Mouse (Mus musculus) cerebellum, postnatal 36 days (tissue): ENCODE results near the gene Tmub2.

Experiments used
- DNase-seq, 2 experiments: peaks; one replicate each; pipeline ENCODE4 v3.0.0; 2021 to 2022; ENCODE audit warnings: mixed read lengths in 2 of 2

Gene Tmub2

DNA sequence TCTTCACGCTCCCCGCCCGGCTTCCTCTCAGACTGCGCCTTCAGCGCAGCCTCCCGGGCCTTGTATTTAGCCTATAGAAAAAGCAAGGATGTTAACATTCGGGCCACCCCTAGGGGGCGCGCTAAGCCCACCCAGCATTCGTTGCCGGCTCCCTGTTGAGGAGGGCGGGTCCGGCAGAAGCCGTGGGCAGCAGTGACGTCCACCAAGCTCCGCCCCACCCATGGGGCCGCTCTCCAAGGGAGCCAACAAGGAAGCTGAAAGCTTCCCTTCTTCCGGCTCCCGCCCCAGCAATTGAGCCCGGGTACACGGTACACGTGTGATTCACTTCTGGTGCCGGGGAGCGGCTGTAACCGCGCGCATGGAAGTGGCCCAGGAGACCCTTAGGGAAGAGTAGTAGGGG is 24.2 kb downstream of the Tmub2 start:
- peak; percentile 96 for DNase-seq

DNA sequence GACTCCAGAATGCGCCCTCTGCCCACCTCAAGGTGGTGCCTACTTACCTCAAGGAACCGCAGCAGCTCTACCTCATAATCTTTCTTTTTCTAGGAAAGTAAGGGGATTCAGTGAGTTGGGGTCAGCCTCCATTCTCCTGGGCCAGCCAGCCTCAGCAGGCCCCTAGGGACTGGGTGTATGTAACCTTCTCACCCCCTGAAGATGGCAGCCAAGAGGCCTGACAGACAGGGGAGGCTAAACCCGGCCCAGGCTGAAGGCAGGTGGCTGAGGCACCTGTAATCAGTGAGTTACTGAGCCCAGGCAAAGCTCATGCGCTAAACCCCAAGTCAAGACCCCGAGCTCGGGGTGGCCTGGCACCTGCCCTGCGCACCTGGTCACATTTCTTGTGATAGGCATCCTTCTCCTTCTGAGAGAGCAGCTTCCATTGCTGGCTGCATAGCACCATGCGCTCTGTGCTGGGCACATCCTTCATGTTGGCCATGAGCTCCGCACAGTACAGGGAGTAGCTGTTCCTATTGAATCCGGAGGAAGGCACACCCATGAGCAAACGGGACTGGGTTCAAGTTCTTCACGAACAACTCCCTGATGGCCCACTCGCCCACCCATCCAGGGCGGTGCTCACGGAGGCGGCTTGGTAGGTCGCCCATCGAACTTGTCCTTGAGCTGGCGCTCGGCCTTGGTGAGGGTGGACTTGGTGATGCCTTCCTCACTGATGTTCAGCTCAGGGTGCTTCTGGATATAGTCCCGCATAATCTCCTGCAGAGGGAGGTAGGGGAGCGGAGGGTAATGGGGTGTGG is 25.3 kb downstream of the Tmub2 start:
- DNase-seq, result no peak

DNA sequence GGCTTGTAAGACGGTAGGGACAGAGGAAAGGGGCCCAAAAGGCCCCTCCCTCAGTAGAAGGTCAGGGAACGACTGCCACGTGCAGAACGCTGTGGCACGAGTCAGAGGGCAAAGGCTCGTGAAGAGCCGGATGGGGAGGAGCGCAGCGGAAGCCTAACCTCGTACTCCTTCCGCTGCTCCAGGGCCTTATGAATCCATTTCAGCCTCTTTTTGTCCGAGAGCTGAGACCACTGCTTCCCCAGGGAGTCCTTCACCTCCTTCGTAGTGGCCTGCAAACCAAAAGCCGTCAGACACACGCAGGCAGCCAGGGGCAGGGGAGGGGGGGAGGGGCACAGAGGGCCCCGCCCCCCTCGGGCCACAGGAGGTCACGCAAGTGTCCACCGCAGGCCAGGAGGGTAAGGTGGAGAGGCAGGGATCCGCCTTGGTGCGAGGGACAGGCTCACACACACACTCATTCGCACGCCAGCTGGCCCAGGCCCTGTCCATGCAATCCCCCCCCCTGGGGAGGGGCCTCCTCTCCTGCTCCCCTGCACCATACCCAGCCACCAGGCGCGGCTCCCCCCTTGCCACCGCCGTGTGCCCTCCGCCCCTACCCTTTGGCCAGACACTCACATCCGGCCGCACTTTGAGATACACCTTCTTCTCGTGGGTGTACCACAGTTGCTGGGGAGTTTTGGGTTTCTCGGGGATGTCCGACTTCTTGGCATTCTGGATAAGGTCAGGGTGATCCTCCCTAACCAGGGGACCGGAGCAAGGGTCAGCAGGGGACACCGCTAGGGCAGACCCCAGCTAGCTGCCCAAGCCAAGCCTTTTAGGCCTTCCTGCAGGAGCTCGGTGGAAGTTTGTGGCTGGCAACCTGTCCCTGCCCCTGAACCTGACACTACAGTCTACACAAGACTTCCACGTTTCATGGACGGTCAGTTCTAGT is 26.3 kb downstream of the Tmub2 start:
- DNase-seq, result no peak

DNA sequence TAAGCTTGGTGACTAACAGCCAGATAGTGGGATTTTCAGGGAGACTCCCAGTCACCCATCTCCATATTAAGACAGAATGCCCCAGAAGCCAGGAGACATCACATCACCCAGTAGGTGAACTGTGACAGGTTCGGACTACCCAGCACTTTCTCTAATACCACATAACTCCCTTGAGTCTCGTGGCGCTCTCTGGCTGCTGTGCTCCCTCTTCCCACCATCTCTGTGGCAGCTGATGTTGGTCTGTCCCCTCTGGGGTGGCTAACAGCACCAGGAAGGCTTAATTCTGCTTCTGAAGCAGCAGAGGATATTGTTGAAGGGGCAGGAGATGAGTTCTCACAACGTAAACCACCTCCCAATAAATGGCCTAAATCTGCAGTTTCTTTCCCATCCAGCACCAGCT is 27.2 kb downstream of the Tmub2 start:
- DNase-seq, result no peak

DNA sequence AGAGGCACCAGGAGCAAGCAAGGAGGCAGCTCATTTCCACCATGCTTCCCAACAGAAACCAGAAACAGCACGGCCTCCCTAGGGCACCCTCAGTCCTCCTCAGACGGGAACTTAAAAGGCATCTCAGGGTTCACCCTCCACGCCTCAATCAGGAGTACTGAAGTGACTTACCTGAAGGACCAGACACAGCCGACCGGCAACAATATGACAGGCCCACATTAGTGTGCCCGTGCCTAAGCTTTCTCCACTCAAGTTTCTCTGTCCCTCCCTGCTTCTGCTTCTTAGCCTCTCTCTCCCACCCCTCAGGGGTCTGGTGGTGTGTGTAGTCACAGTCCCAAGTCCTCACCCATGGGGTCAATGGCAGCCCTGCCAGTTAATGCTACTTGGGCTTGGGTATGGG is 27.9 kb downstream of the Tmub2 start:
- DNase-seq, result no peak

DNA sequence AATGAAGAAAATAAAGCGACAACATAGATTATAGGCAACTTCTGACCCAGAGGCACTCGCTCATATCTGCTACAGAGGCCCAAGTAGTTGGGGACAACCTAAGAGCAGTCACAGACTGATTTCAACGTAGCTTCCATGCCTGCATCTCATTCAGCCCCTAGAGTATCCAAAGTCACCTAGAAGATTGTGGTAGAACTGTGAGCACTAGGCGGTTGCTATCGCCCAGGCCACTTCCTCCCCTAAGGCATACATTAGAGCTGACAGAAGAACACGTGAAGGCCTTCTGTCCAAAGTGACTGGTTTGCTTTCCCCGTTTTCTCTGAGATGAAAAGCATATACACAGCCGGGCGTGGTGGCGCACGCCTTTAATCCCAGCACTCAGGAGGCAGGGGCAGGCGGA is 29.6 kb downstream of the Tmub2 start:
- DNase-seq, result no peak

DNA sequence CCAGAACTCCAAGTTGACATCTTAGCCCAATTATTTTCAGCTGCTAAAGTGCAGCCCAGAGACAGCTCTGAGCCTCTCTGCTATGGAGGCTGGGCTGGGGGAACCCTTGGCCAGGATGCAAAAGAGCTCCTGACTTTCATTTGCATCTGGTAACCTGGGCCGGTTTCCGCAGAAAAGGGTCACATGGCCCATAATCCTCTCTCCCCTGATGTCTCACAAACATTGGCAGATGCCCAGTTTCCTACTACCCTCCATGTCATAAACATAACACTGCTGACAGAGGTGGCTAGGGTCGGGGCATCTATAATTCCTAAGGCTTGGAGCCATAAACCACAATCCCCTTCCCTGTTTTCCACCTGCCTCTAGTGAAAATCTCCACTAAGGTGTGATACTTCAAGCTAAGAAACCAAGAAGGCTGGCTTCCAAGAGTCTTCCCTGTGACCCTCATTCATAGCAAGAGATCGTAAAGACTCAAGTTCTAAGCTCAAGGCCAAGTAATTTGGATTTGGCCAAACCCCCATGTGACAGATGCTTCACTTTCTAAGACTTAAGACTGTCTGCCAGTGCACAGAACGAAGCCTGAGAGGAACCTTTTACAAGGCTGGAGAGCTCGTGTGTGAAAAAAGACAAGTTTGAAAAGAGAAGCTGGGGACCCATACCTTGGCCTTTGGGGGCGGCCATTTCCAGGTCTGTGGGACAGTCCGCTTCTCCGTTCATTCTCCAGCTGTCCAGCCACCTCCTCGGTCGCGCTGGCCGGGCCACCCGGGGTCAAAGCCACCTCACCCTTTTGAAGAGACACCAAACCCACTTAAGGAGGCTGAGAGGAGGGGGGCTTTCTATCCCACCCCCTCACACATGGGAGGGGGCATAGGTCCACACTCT is 31.2 kb downstream of the Tmub2 start:
- peak in 1 of 2 experiments; percentile 38 for DNase-seq

DNA sequence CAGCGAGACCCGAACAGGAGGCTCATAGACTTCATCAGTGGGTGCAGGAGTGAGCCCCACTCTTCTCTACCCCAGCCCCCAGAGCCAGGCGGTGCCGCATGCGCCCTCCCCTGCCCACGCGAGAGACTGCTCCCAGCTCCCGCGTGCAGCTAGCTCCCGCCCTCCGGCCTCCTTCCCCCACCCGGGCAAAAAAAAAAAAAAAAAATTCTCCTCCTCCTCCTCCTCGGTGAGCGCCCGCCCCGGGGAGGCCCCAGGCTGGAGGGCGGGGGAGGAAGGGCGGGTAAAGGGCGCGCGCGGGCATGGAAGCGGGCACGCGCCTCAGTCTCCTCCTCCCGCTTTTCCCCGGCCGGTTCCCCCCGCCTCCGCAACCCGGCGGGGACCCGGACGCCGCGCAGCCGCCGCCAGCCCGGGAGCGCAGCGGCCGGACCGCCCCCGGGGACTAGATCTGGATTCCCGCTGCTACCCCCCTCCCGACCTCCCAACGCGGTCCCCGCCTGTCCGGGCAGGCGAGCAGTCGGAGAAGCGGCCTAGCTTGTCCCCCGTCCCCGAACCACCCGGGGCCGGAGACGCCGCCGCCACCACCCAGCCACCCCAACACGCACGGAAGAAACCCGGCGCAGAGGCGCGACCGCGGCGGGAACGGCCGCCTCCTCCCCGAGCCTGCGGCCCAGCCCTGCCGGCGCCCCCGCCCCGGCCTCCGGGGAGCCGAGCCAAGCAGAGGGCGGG is 32.0 kb downstream of the Tmub2 start:
- DNase-seq, result peak; percentile 78 to 86

DNA sequence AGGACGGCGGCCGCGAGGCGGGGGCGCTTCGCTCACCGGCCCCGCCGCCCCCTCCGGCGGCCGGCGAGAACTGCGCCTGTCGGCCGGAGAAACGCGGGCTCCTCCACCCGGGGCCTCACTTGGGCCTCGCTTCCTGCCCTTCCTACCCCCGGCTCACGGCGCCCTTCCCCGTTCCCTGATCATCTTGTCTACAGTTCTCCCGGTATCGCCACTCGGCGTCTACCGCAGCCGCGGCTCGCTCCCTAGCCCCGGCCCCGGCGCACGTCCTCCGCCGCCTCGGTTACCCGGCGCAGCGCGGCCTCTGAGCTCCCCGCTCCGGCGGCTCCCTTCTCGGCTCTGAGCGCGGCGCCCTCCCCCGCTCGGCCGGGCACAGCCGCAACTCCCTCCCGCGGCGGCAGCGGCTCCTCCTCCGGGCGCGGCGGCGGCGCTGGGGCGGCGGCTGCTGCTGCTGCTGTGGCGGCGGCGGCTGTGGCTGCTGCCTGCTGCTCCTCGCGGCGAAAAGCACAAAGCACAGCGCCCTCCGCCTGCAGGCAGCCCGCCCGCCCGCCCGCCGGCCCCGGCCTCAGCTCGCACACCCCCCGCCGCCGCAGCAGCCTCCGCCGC is 32.7 kb downstream of the Tmub2 start:
- peak; percentile 59 to 66 for DNase-seq

DNA sequence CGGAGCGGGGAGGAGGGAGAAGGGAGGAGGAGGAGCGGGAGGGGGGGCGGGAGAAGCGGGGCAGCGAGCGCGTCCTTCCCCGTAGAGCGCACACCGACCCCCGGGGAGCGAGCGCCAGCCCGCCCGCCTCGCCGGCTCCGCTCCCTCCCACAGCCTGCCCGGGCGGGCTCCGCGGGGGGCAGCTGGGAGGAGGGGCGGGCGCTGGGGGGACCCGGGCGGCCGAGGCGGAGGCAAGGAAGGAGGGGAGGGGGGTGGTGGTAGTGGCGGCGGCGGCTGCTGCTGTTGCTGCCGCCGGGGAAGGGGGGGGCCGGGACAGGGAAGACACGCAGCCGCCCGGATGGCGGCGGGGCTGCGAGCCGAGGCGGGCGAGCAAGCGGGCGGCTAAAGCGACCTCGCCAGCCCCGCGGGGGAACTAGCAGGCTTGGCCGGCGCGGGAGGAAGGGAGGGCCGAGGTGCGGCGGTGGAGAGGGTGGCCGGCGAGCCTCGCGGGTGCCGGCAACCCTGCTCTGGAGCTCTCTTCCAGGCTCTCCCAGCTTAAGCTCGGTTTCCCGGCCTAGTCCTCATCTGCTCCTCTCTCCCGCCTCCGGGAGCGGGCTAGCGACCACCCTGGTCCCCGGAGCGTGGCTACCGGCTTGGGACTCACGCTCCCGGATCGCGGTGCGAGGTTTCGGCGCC is 33.3 kb downstream of the Tmub2 start:
- peak; percentile 63 to 72 for DNase-seq

DNA sequence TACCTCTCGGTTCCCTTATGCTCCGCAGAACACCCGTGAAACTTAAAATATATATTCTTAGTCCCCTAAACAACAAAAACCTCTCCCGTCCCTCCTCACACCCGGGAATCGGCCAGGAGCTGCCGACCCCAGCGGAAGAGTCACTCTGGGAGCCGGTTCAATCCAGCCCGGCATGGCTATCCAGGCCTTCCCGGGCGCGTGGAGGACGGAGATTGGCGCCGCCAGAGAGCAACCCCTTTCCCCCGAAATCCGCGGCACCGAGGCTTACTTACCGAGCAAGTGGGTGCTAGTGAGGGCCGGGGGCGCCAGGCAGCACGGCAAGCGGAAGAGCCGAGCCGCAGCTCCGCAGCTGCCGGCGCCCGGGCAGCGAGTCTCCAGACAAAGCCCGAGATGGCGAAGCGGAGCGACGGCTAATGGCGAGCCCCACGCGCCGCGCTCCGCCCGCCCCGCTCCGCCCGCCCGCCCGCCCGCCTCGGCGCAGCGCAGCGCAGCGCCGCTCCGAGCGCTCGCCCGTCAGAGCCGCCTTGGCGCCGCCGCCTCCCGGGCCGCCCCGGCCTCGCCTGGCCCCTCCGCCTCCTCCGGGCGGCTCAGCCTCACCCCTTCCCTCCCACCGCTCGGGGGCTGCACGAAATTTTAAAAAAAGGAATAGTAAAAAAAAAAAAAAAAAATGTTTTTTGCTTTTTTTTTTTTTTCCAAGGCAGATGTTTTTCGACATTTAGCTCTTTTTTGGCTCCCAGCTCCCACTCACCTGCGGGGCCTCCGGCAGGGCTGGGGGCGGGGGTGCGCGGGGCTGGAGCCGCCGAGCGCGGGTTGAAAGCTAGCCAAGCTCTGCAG is 34.1 kb downstream of the Tmub2 start:
- peak in 1 of 2 experiments; percentile 62 for DNase-seq

DNA sequence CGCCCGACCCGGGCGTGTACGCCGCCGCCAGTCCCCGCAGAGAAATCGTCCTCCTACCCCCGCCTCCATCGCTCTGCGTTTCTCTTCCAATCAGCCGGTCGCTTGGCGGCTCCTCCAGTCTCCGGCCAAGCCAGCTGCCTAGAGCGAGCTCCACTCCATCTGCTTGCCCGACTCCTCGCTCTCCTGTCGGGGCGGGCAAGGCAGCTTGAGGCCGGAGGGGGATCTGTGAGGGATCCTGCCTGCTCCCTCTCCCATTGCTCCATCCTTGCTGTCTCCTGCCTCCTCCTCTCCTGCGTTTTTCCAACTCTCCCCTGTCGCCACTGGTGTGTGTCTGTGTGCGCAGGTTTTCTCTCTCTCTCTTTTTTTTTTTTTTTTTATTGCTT is 34.7 kb downstream of the Tmub2 start, which contains the start of gene Ubtf:
Ubtf (minus strand) TSS at position 333 of the 383 bp plus-strand sequence.
- peak; percentile 89 to 93 for DNase-seq

DNA sequence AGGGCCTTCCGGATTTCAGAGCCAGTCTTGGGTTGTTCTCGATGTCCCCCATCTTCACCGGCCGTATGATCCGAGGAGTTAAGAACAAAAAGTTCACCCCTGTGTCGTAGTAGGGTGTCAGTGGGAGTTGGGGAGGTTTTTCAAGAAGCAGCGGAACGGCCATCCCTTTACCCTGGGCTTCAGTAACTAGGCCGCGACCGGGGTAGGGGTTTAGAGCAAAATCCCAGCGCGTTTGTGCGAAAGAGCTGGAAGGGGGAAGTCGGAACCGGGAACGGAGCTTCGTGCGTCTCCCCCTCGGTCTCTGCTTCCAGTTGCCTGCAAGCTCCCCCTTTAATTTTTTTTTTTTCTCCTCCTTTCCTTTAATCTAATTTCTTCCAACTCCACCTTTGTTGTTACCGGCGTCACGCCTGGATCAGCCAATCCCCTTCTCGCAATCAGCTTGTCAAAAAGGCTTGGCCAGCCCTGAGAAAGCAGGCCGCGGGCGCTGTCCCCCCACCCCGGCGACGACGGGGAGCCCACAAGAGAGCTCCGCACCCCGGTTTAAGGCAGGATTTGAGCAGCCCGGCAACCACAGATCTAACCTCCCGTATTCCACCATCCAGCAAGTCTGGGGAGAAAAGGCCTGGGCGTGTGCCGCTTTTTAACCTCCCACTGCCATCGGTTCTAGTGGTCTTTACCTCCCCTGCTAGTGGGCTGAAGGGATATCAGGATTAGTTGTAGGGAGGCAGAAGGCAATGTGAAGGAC is 35.4 kb downstream of the Tmub2 start:
- peak; percentile 90 to 93 for DNase-seq

DNA sequence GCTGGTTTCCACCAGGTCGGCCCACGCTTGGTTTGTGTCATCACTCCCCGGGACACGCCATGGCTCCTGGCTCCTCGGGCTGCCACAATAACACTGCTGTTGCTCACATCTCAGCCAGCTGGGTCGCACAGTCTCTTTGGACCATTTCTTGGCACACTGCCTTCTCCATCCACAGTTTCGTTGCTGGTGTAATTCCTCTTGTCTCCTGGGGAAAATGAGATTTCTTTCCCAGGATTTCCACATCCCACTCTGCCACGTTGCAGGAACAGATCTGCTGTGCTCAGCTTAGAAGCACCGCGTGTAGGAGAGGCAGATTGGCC is 35.9 kb downstream of the Tmub2 start:
- DNase-seq, result peak; percentile 69 to 73

DNA sequence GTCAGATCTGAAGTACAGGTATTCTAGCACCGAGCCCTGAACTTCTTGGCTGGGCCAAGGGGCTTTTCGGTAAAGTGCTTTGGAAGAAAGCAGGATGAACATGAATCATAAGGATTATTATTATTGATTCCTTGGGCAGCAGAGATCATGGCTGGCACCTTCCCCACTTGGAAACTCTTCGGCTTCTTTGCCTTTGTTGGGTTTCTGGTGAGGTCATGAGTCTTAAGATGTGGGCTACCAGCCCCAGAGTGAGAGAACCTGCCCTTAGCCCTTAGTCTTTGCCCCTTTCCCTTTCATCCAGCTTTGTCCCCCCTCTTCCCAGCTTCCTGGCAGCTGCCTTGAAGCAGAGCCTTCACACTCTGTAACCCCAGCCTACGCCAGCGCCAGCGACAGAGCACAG is 37.2 kb downstream of the Tmub2 start:
- no peak for DNase-seq

DNA sequence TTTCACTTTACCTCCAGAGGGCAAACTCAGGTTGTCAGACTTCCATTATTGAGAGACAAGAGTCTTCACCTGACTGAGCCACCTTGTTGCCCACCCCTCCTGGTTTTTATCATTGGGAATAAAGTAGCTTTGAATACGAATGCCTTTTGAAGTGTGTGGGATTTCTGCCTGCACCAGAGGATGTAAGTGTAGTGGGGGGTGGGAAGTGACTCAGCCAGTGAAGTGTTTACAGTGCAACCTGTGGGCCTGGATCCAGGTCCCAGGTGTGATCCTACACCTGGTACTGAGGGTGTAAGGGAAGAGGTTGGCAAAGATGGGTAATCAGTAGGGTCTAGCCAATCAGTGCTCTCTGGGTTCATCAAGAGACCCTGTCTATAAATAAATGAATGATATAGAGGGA is 38.8 kb downstream of the Tmub2 start:
- no peak for DNase-seq

DNA sequence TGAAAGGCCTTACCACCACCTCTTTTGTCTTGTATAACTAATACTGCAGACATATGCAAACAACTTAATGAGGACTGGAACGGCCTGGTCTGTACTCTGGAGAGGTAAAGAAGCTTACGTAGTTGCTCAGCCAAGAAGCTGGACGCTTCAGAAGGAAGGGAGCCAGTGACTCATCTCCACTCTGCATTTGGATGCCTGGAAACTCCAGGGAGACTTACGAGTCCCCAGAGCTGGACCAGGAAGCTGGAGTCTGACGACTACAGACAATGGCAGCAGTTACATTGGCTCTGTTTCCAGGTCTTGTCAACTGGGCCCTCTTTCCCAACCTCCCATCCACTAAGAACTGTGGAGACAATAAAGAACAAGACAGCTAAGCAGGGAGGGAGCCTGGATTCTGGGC is 42.5 kb downstream of the Tmub2 start:
- DNase-seq, result no peak

DNA sequence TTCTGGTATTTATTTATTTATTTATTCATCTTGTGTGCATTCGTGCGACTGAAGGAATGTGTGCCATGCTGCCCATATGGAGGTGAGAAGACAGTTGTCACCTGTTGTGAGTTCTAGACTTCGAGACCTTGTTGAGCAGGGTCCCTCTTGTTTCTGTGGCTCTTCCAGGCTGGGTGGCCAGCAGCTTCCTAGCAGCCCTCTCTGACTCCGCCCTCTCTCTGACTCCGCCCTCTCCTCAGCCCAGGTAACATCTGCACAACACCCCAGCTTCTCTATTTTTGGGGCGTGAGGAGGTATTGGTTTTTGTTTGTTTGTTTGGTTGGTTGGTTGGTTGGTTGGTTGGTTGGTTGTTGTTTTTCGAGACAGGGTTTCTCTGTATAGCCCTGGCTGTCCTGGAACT is 43.1 kb downstream of the Tmub2 start:
- DNase-seq, result no peak

DNA sequence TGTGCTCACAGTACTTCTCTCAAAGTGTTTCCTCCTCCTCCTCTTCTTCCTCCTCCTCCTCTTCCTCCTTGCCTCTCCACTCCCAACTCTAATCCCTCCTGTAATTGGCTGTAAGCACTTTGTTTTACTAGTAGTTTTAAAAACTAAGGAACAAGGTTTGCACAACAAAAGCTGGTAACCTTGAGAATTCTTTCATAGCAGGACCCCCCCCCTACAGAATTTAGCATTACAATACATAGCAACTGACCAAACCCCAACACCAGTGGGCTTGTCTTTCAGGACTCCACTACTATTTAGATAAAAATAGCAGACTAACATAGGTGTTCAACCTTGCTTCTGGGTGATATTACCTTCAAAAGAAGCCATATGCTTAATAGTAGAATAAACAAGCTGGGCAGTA is 44.8 kb downstream of the Tmub2 start:
- no peak for DNase-seq

DNA sequence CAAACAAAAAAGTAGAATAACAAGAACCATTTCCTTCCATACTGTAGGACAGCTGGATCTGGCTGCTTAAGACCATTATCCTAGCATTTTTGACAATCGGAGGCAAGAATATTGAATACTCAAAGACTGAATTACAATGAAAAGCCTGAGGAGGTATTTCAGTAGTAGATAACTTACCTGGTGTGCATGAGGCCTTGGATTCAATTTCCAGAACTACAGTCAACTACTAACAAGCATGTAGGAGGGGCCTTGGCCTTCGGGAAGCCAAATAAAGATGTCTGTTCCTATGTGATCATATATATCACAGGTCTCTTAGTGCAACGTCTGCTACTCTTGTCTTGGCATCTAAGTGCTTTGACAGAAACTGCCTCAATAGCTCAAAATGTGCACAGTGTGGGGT is 45.3 kb downstream of the Tmub2 start:
- DNase-seq, result no peak
